Mouse (Mus musculus) liver, embryonic 14.5 days (tissue): Measurements from ENCODE around the gene Adprm.

Experiments used
- CTCF ChIP-seq: IDR thresholded peaks from 2 replicates; pipeline ENCODE4 v1.5.1; 2016; ENCODE audit warnings: antibody characterized with exemption, low read depth, control low read depth
- EP300 ChIP-seq: IDR thresholded peaks from 2 replicates; pipeline ENCODE4 v1.6.1; 2016; ENCODE audit warnings: antibody characterized with exemption, low read depth

GRCm38 (mm10) chr11:67080168-67080567 lies 27.8 kb upstream of the Adprm start:
- TF ChIP-seq EP300 (no peak), CTCF (peak; percentile 78)
